Mouse (Mus musculus): ENCODE measurements around the gene Prkn. TPM values are rescaled to one million over a fixed set of nuclear protein-coding genes. Genes with fewer than 3 reads are reported as not detected.

The Prkn gene
- polyA plus RNA-seq, 1 experiment from 2014 or later = 5.7 TPM

DNA sequence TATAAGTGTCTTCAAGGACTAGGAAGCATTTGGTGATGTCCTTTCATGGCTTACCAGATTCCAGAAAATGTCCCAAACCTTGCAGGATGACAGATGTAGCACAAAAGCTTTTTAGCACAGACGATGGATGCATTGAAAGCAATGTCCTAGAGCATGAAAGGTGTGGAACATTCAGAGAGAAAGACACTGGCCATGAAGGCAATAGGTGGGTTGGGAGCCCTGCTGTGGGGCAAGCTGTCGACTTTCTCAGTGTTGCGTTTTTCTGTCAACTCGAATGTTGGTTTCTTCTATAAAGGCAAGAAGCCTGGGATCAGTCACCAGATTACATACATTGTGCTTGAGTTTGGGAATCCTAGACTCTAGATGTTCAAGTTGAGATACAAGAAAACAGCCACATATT is 475.5 kb downstream of the Prkn start:
- Histone ChIP-seq H3K4me1 (ENCODE audit: control insufficient read depth, insufficient read depth, low read depth, low read length) (no peaks in the 10 kb centered on the region), H3K4me2 (ENCODE audit: low read length) (no peak overlapping the region), H3K9ac (ENCODE audit: low read depth, low read length) (no peak overlapping the region), H3K36me3 (ENCODE audit: control insufficient read depth, insufficient read depth, low read length) (no peaks in the 10 kb centered on the region), H3K27me3 (replicated peaks; ENCODE audit: control insufficient read depth, insufficient read depth, low read length) (no peaks in the 10 kb centered on the region), H3K4me3 (ENCODE audit: low read length) (no peak overlapping the region), H3K27ac (ENCODE audit: low read depth, low read length) (no peak overlapping the region), H3K9me3 (ENCODE audit: control insufficient read depth, low read length) (no peaks in the 10 kb centered on the region)
- ATAC-seq = no peak
- WGBS = 88% methylated on average over 4 of the region's 4 CpGs

DNA sequence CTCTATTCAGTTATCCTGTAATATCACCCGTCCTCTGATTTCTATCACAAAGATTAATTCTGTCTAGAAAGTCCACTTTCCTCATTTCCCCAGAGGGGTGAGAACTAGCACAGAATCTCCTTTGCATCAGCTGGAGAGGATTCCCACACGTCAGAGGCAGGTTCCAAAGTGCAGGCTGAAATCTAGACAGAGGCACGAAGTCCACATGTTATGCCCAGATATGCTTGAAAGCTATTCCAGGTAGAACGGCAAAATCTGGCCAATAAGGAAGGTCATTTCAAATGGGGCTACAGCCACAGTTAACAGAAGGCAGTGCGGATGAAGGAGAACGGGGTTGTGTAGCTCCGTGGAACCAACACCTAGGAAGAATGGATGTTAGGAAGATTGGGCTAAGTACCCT is 478.8 kb downstream of the Prkn start:
- ATAC-seq = no peak
- 91% methylated on average over 7 of the region's 7 CpGs for WGBS
- H3K27ac ChIP-seq (ENCODE audit: low read depth, low read length) = no peak overlapping the region
- H3K4me3 ChIP-seq (ENCODE audit: low read length) = no peak overlapping the region
- H3K4me1 ChIP-seq (ENCODE audit: control insufficient read depth, insufficient read depth, low read depth, low read length) = no peaks in the 10 kb centered on the region
- no peaks in the 10 kb centered on the region for H3K27me3 ChIP-seq (replicated peaks; ENCODE audit: control insufficient read depth, insufficient read depth, low read length)
- H3K9me3 ChIP-seq (ENCODE audit: control insufficient read depth, low read length) = no peaks in the 10 kb centered on the region
- H3K36me3 ChIP-seq (ENCODE audit: control insufficient read depth, insufficient read depth, low read length) = no peaks in the 10 kb centered on the region
- no peak overlapping the region for H3K4me2 ChIP-seq (ENCODE audit: low read length)
- H3K9ac ChIP-seq (ENCODE audit: low read depth, low read length) = no peak overlapping the region

DNA sequence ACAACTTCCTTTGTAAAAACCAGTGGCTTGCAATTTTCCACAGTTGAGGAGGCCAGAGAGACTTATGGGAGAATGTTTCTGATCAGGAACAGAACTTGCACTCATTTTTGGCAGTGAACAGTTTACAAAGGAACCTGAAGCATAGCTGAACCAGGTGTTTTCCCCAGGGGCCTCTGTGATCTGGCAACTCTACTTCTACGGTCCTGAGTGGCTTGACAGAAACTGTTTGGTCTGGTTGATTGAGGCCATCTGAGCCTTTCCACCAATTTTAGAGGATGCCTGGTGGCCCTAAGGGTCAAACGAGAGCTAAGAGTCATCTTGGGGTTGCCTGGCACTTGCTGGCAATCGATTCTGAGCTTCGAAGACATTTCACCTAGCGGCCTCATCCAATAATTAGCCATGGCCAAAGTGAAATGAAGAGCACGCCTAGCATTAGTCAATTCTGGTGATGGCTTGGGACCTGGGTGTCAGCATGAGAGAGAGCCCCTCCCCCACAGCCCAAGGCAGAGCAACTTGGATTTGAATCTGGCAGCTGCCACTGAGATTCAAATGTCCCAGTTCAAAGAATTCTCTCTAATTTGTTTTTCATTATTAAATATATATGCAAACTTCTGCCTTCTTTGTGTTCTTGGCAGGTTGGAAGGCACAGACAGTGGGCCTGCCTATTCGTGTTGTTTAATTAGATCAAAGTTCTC is 479.6 kb downstream of the Prkn start:
- no peak for ATAC-seq
- no peaks in the 10 kb centered on the region for H3K27me3 ChIP-seq (replicated peaks; ENCODE audit: control insufficient read depth, insufficient read depth, low read length)
- H3K27ac ChIP-seq (ENCODE audit: low read depth, low read length) = no peak overlapping the region
- H3K36me3 ChIP-seq (ENCODE audit: control insufficient read depth, insufficient read depth, low read length) = no peaks in the 10 kb centered on the region
- no peaks in the 10 kb centered on the region for H3K9me3 ChIP-seq (ENCODE audit: control insufficient read depth, low read length)
- H3K9ac ChIP-seq (ENCODE audit: low read depth, low read length) = no peak overlapping the region
- no peaks in the 10 kb centered on the region for H3K4me1 ChIP-seq (ENCODE audit: control insufficient read depth, insufficient read depth, low read depth, low read length)
- H3K4me2 ChIP-seq (ENCODE audit: low read length) = no peak overlapping the region
- 67% methylated on average over 7 of the region's 7 CpGs for WGBS
- H3K4me3 ChIP-seq (ENCODE audit: low read length) = no peak overlapping the region

DNA sequence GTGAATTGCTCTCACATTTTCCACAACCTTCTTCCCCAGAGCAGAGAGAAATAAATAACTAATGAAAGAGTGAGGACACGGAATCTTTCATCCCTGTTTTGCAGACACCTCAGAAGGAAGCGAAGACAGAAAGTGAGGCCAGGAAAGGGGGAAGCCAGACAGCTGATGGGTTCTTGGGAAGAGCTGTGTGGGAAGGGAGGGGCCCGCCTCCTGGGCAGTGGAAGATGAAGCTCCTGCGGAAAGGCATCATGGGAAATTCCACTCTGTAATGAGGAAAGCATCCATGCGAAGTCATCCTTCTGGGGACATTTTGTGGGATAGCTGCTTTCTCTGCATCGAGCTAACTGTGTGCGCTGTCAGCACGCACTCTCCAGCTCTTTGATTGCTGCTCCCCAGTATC is 491.9 kb downstream of the Prkn start:
- no peaks in the 10 kb centered on the region for H3K36me3 ChIP-seq (ENCODE audit: control insufficient read depth, insufficient read depth, low read length)
- WGBS = 45% methylated on average over 8 of the region's 8 CpGs
- H3K4me3 ChIP-seq (ENCODE audit: low read length) = no peak overlapping the region
- H3K9ac ChIP-seq (ENCODE audit: low read depth, low read length) = no peak overlapping the region
- no peaks in the 10 kb centered on the region for H3K27me3 ChIP-seq (replicated peaks; ENCODE audit: control insufficient read depth, insufficient read depth, low read length)
- H3K9me3 ChIP-seq (ENCODE audit: control insufficient read depth, low read length) = no peaks in the 10 kb centered on the region
- H3K27ac ChIP-seq (ENCODE audit: low read depth, low read length) = 0 out of 2 replicates have a peak overlapping the region, but pooled peaks have one; percentile 9
- H3K4me2 ChIP-seq (ENCODE audit: low read length) = 0 out of 2 replicates have a peak overlapping the region, but pooled peaks have one; percentile 3
- ATAC-seq = 0 out of 2 replicates have a peak, but pooled peaks have one; percentile 61
- H3K4me1 ChIP-seq (ENCODE audit: control insufficient read depth, insufficient read depth, low read depth, low read length) = no peaks in the 10 kb centered on the region

DNA sequence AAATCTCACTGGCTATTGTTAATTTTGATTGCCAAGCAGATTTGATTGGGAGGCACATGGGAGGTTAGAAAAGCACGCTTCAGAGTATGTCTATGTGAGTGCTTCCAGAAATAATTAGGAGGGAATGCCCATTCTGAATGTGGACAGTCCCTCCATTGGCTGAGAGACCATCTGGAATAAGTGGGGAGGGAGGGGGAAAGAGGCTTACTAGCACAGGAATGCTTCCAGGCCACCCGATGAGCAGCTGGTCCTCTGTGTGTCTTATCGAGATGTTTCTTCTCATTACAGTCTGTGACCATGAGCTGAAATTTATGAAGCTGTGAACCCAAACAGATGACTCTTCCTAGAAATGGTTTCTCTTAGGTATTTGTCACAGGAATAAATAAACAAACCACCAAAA is 493.6 kb downstream of the Prkn start:
- Histone ChIP-seq H3K27ac (ENCODE audit: low read depth, low read length) (no peak overlapping the region), H3K9ac (ENCODE audit: low read depth, low read length) (no peak overlapping the region), H3K36me3 (ENCODE audit: control insufficient read depth, insufficient read depth, low read length) (no peaks in the 10 kb centered on the region), H3K9me3 (ENCODE audit: control insufficient read depth, low read length) (no peaks in the 10 kb centered on the region), H3K4me2 (ENCODE audit: low read length) (no peak overlapping the region), H3K4me1 (ENCODE audit: control insufficient read depth, insufficient read depth, low read depth, low read length) (no peaks in the 10 kb centered on the region), H3K4me3 (ENCODE audit: low read length) (no peak overlapping the region), H3K27me3 (replicated peaks; ENCODE audit: control insufficient read depth, insufficient read depth, low read length) (no peaks in the 10 kb centered on the region)
- no peak for ATAC-seq
- WGBS = 70% methylated on average over 3 of the region's 3 CpGs

DNA sequence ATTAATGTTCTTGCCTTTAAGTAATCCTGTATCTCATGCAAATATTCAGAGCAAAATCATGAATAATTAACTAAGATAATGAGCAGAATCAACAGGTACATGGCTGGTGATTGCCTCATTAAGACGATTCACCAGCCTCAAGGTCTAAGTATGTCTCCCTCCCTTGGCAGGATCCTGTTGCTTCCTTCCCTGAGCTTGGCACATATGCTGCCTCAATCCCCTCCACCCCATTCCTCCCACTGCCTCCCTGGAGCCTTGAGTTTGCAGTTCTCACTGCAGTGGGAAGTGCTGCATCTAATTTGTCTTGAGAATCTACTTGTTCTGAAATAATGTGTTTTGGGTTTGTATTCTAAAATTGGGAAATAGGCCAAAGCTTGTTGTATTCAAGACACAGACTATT is 496.0 kb downstream of the Prkn start:
- ATAC-seq = no peak

DNA sequence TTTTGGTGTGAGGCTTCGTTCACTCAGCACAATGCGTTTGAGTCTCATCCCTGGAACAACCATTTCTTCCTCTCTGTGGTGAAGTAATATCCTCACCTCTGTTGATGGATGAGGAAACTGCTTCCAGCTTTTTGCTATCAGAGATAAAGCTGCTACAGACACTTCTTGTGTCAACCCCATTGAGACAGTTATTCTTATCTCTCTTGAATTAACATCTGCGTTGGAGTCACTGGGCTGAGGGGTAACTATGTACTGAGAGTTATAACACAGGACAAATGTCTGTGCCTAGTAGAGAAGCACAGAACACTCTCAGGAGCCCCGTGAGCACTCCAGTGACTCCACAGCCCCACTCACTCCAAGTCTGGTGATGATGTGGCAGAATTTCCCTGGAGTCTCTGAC is 500.2 kb downstream of the Prkn start:
- no peak for ATAC-seq
- Histone ChIP-seq H3K27ac (ENCODE audit: low read depth, low read length) (no peak overlapping the region), H3K9me3 (ENCODE audit: control insufficient read depth, low read length) (no peaks in the 10 kb centered on the region), H3K4me2 (ENCODE audit: low read length) (no peak overlapping the region), H3K4me1 (ENCODE audit: control insufficient read depth, insufficient read depth, low read depth, low read length) (no peaks in the 10 kb centered on the region), H3K9ac (ENCODE audit: low read depth, low read length) (no peak overlapping the region), H3K36me3 (ENCODE audit: control insufficient read depth, insufficient read depth, low read length) (no peaks in the 10 kb centered on the region), H3K27me3 (replicated peaks; ENCODE audit: control insufficient read depth, insufficient read depth, low read length) (no peaks in the 10 kb centered on the region), H3K4me3 (ENCODE audit: low read length) (no peak overlapping the region)
- WGBS = 85% methylated on average over 4 of the region's 4 CpGs

More for the DNA sequence above, 496.0 kb downstream of the Prkn start:
- WGBS = 37% methylated on average over 1 of the region's 1 CpGs
- Histone ChIP-seq H3K27me3 (replicated peaks; ENCODE audit: control insufficient read depth, insufficient read depth, low read length) (no peaks in the 10 kb centered on the region), H3K9ac (ENCODE audit: low read depth, low read length) (no peak overlapping the region), H3K9me3 (ENCODE audit: control insufficient read depth, low read length) (no peaks in the 10 kb centered on the region), H3K27ac (ENCODE audit: low read depth, low read length) (no peak overlapping the region), H3K36me3 (ENCODE audit: control insufficient read depth, insufficient read depth, low read length) (no peaks in the 10 kb centered on the region), H3K4me1 (ENCODE audit: control insufficient read depth, insufficient read depth, low read depth, low read length) (no peaks in the 10 kb centered on the region), H3K4me2 (ENCODE audit: low read length) (no peak overlapping the region), H3K4me3 (ENCODE audit: low read length) (no peak overlapping the region)

DNA sequence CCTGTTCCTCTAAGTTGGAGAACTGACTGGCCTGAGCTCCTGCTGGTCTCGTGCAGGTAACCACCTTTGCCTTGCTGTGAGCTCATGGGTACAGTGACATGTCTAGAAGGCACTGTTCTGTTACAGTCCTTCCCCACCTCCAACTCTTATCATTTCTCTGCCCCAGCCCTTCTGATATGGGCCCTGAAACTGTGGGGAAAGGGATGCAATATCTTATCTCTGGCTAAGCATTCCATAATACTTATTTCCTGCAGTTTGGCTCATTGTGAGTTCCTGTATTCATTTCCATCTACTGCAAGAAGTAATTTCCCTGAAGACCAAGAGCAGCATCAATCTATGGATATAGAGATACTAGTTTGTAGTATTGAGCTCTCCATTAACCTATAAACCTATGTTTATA is 506.1 kb downstream of the Prkn start:
- no peak overlapping the region for H3K27ac ChIP-seq (ENCODE audit: low read depth, low read length)
- H3K4me2 ChIP-seq (ENCODE audit: low read length) = no peak overlapping the region
- no peaks in the 10 kb centered on the region for H3K27me3 ChIP-seq (replicated peaks; ENCODE audit: control insufficient read depth, insufficient read depth, low read length)
- H3K36me3 ChIP-seq (ENCODE audit: control insufficient read depth, insufficient read depth, low read length) = no peaks in the 10 kb centered on the region
- no peak overlapping the region for H3K4me3 ChIP-seq (ENCODE audit: low read length)
- H3K9me3 ChIP-seq (ENCODE audit: control insufficient read depth, low read length) = peaks cover 4% of the 10 kb centered on the region
- ATAC-seq = no peak
- WGBS = 100% methylated on average over 1 of the region's 1 CpGs
- no peaks in the 10 kb centered on the region for H3K4me1 ChIP-seq (ENCODE audit: control insufficient read depth, insufficient read depth, low read depth, low read length)
- no peak overlapping the region for H3K9ac ChIP-seq (ENCODE audit: low read depth, low read length)

DNA sequence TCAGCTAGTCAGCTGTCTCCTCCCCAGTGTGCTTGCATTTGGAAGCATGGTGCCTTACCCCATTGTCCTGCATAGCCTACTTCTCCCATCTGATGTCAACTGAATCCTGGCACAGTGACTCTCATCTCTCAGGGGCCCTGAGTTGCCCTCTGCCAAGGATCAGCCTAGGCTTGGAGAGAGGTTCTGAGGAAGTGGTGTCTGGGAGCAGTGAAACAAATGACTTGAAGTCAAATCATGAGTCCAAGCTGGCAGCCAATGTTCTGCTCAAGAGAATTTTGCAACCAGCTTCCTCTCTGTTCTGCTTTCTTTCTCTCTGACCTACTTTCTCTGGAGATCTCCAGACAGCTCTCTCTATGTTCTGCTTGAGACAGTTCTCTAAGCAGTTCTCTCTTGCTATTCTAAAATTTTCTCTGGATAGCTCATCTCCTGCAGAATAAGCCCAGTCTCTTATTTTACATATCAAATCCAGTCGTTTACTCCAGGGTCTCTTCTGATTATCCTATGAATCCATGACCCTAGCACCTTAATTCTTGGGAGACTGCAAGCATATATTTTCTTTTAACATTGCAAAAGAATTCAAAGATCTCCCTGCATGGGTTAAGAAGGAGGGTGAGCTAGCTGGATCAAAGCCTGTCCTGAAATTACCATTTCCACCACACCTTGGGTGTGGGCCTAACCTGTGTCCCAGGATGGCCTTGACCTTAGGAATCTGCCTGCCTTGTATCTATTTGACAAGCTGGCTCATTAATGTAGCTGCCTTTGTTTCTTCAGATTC is 512.8 kb downstream of the Prkn start:
- no peak for ATAC-seq
- 55% methylated on average over 1 of the region's 1 CpGs for WGBS
- Histone ChIP-seq H3K27ac (ENCODE audit: low read depth, low read length) (no peak overlapping the region), H3K4me3 (ENCODE audit: low read length) (no peak overlapping the region), H3K9me3 (ENCODE audit: control insufficient read depth, low read length) (no peaks in the 10 kb centered on the region), H3K27me3 (replicated peaks; ENCODE audit: control insufficient read depth, insufficient read depth, low read length) (no peaks in the 10 kb centered on the region), H3K4me2 (ENCODE audit: low read length) (no peak overlapping the region), H3K9ac (ENCODE audit: low read depth, low read length) (no peak overlapping the region), H3K36me3 (ENCODE audit: control insufficient read depth, insufficient read depth, low read length) (no peaks in the 10 kb centered on the region), H3K4me1 (ENCODE audit: control insufficient read depth, insufficient read depth, low read depth, low read length) (no peaks in the 10 kb centered on the region)
